Comparison of ENCODE assay signal across 24 mouse cellular contexts in genomic region chrX:97156155-97156554, GRCm38 (mm10).
"Had no signal": no experiment of that assay in that cellular context is flagged by ENCODE, and none has a peak within 500 bp of the region (broad histone marks: within the 10 kb centered on the region; RNA-seq: fewer than 3 reads in every experiment).

No protein-coding gene starts in this region.

- DNase-seq: kidney, adult 2 months; kidney, postnatal 10 days; kidney, postnatal 36 days; layer of hippocampus, postnatal 36 days; left cerebral cortex, postnatal 4 days; liver; lung, adult 18-20 months; lung, postnatal 10 days; lung, postnatal 36 days; right cerebral cortex, postnatal 25 days; spleen, adult 18-20 months; thymus, adult 2 months; thymus, postnatal 25 days had no signal

- H3K27me3 ChIP-seq: kidney, embryonic 15.5 days; limb, embryonic 13.5 days; liver, embryonic 12.5 days; liver, embryonic 15.5 days; lung, embryonic 15.5 days; midbrain, embryonic 12.5 days; midbrain, embryonic 15.5 days; neural tube, embryonic 13.5 days had no signal

- H3K4me1 ChIP-seq: kidney, embryonic 15.5 days; limb, embryonic 13.5 days; liver, embryonic 12.5 days; liver, embryonic 15.5 days; lung, embryonic 15.5 days; midbrain, embryonic 12.5 days; midbrain, embryonic 15.5 days; neural tube, embryonic 13.5 days had no signal

- H3K36me3 ChIP-seq: kidney, embryonic 15.5 days; limb, embryonic 13.5 days; liver, embryonic 12.5 days; liver, embryonic 15.5 days; lung, embryonic 15.5 days; midbrain, embryonic 12.5 days; midbrain, embryonic 15.5 days; neural tube, embryonic 13.5 days had no signal

- H3K27ac ChIP-seq: kidney, embryonic 15.5 days; left cerebral cortex, adult 2 months; limb, embryonic 13.5 days; liver, embryonic 12.5 days; liver, embryonic 15.5 days; lung, embryonic 15.5 days; midbrain, embryonic 12.5 days; midbrain, embryonic 15.5 days; neural tube, embryonic 13.5 days; stomach, postnatal 0 days had no signal

- ATAC-seq: intestine, postnatal 0 days; liver, embryonic 12.5 days; midbrain, embryonic 15.5 days had no signal

- H3K4me3 ChIP-seq: kidney, embryonic 15.5 days; left cerebral cortex, adult 2 months; limb, embryonic 13.5 days; liver, embryonic 12.5 days; liver, embryonic 15.5 days; lung, embryonic 15.5 days; midbrain, embryonic 12.5 days; midbrain, embryonic 15.5 days; neural tube, embryonic 13.5 days had no signal
